Mouse (Mus musculus) liver, adult (tissue): Measurements from ENCODE around the gene Zcchc17.

Source experiments
- GATA4 ChIP-seq: IDR thresholded peaks from 2 replicates; pipeline ENCODE4 v1.6.1; 2014; ENCODE audit warnings: mild to moderate bottlenecking, low read length; ENCODE audit not compliant: insufficient replicate concordance

Gene Zcchc17

GRCm38 (mm10) chr4:130302285-130302870, 57.4 kb downstream of the Zcchc17 start:
- TF ChIP-seq GATA4: no peak

DNA sequence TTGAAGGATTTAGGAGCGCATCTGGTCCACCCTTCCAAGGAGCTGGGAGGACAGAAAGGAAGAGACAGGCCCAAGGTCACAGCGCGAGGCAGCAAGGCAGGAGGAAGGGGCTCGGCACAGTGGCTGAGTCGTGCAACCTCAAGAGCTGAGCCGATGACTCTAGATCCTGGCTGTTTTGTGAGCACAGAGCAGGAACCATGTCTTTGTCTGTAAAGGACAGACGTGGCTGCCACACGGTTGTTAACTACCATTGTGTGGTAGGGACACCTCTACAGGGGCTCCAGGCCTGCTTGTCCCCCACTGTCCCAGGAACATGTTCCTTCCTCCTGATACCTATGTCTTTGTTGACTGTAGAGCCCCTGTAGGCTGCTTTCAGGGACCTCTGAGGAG, 60.1 kb downstream of the Zcchc17 start:
- no peak for TF ChIP-seq GATA4

GRCm38 (mm10) chr4:130298877-130299628, 60.7 kb downstream of the Zcchc17 start:
- no peak for TF ChIP-seq GATA4

DNA sequence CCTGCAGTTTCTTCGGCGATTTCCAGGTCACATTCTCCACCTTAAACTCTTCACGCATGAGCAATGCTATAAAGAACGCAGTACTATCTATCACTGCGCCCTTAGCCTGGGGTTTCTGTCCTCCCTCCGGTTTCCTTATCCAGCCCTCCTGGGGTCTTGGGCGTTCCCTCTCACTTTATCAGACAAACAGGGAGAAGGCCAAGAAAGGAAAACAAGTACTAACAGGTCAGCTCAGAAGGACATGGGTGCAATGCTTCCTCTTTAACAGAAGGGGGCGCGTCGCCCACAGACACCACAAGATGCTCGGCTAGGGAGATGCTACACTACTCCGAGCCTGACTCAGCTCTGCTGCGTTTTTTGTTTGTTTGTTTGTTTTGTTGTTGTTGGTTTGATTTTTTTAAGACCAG, 62.6 kb downstream of the Zcchc17 start:
- TF ChIP-seq GATA4: no peak

DNA sequence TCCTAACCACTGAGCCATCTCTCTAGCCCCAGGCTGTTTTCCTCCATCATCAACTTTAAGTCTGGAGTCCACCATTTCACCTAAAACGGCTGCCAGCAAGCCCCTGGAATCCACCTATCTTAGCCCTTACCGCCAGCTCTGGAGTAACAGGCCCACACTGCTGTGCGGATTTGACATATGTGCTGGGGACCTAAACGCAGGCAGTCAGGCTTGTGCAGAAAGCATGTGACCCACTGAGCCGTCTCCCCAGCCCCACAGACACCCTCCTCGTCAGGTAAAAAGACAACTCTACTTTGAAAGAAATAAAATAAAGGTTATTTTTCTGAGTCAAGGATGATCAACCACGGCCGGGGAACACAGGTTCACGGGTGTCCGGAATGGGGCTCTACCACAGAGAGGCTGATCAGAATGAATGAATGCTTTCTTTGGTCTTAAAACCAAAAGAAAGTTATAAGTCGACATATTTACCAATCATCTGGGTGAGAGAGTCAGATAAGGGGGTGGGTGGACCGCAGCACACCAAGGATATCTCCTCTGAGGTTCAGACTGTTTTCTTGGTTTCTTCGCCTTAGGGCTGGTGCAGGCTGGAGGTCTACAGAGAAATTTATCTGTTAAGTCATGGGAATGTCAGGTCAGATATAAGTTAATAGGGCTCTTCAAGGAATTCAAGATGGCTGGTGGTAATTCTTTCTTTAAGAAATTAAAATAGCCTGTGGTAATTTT, 63.3 kb downstream of the Zcchc17 start:
- no peak for TF ChIP-seq GATA4

- no peak for TF ChIP-seq GATA4
Observed at GRCm38 (mm10) chr4:130295047-130295745, 64.5 kb downstream of the Zcchc17 start.

DNA sequence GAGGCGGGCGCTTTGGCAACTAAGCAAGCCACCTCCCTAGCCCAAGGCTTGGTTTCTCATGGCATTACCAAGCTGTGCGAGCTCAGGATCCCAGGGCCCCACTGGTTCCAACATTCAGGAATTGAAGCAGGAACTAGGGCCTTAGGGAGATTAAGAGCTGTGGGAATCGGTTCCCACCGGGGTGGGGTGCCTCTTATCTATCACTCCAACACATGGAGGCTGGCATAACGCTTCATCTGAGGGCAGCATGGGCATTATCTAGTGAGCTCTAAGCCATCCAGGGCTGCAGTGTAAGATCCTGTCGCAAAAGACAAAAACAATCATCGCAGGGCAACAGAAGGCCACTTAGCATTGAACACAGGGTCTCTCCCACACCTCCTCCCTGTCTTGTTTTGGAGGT, 65.2 kb downstream of the Zcchc17 start:
- no peak for TF ChIP-seq GATA4

- TF ChIP-seq GATA4: no peak
Observed at GRCm38 (mm10) chr4:130292271-130292670, 67.5 kb downstream of the Zcchc17 start.

DNA sequence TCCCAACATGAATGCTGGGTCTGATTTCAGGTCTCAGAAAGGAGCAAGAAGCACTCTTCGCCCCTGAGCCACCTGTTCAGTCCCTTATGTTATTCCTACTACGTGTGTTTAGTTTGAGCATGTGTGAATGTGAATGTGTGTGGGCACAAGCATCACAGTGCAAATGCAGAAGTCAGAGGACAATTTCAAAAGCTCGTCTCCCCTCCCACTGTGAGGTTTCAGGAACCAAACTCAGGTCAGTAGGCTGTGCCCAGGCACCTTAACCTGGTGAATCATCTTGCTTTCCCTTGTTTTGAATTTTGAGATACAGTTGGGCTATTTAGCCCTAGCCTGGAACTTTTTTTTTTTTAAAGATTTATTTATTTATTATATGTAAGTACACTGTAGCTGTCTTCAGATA, 69.9 kb downstream of the Zcchc17 start:
- no peak for TF ChIP-seq GATA4

- TF ChIP-seq GATA4: no peak
Observed at GRCm38 (mm10) chr4:130286531-130286930, 73.2 kb downstream of the Zcchc17 start.

DNA sequence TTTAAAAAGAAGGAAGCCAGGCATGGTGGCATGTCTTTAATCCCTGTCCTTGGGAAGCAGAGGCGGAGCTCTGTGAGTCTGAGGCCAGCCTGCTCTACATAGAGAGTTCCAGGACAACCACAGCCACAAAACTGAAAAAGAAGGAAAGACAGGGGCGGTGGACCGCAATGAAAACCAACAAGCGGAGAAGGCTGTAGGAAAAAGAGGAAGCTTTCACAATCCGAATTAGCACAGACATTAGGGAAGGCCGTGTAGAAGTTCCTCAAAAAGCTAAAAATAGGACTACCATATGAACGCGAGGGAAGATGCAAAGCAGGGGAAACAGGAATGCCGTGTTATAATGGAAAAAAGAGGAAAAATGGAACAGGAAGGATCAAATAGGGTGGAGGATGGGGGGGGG, 75.9 kb downstream of the Zcchc17 start:
- TF ChIP-seq GATA4: no peak

DNA sequence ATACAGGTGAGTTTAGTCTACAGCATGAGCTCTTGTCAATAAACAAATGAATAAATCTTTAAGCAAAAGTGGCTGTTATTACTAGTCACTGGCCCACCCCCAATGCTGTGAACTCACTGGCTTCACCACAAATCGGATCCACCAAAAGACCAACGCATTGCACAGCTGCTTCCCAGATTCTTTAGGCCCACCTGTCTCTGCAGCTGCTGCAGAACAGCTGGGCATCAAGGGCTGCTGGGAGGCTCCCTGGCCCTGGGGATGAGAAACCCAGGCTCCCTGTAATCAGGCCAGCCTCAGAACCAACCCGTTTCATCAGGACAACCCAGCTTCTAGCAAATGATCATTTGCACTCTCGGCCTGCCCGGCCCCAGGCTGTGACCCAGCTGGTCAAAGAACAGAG, 76.9 kb downstream of the Zcchc17 start:
- no peak for TF ChIP-seq GATA4

GRCm38 (mm10) chr4:130279105-130279504, 80.6 kb downstream of the Zcchc17 start, which contains the start of gene Serinc2:
TSS of gene Serinc2 (minus strand) at chr4:130279205.
- TF ChIP-seq GATA4: no peak

DNA sequence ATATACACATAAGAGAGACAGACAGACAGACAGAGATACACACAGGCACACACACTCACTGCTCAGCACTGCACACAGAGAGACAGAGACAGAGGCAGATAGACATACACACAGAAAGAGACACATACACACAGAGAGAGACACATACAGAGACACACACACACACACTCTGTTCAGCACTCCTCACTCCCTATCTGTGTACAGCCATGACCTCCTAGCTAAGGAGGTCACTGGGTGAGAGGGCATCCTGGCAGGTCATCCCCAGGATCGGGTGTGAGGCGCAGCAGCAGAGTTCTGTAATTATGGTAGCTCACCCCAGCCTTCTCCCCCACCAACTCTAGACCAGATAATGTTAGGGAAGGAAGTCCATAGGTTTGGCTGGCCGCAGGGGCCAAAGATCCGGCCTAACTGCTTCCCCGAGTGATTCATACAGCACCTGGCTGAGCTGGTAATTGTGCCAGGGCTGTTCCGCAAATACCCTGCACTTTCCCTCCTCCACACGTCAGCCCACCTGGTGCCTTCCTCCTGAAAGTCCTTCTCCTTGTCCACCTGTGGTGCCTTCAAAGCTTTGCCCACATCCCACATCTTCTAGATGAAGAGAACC, 83.1 kb downstream of the Zcchc17 start:
- no peak for TF ChIP-seq GATA4

GRCm38 (mm10) chr4:130275823-130276105, 84.0 kb downstream of the Zcchc17 start:
- TF ChIP-seq GATA4: no peak
